Mouse (Mus musculus) embryonic fibroblast, embryonic 13.5 days (primary cell): Measurements from ENCODE around the gene Slc9a3r2.

Experiments
- CTCF ChIP-seq: IDR thresholded peaks from 2 replicates; pipeline ENCODE4 v1.5.1; 2011; ENCODE audit warnings: mild to moderate bottlenecking, control low read depth, low read length, moderate library complexity, borderline replicate concordance; ENCODE audit not compliant: insufficient read depth
- POLR2A ChIP-seq: IDR thresholded peaks from 2 replicates; pipeline ENCODE4 v1.6.1; 2011; ENCODE audit warnings: low read depth, mild to moderate bottlenecking, control low read depth, low read length, moderate library complexity

DNA sequence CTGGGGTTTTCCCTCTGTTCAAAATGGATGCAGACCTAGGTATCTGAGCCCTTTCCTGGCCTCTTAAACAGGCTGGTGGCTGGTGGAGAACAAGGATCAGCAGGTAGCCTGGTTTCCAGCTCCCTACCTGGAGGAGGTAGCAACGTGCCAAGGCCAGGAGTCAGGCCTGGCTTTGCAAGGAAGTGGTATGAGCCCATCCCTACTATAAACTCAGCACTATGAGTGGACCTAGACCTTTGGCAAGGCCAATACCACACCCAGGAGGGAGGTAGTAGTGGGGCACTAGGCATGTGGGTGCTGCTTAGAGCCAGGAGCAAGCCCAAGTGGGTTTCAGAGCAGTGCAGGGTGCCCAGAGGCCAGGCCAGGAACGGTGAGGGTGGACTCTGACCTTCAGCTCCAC lies 49.3 kb upstream of the Slc9a3r2 start:
- TF ChIP-seq CTCF (no peak), POLR2A (no peak)
